Mouse (Mus musculus) monocyte, adult 5-6 weeks (primary cell): ENCODE data around the gene Mef2a. TPM values are rescaled to one million over a fixed set of nuclear protein-coding genes. Genes with fewer than 3 reads are reported as not detected.
A peak's percentile ranks its signal among the peaks of the same experiment; 100 is the strongest.

ENCODE experiments used
- ATAC-seq: fragments of 153-309, 156-312 bp; replicated peaks from 2 replicates; pipeline ENCODE4 v1.8.0; 2017; ENCODE audit warnings: mild to moderate bottlenecking; ENCODE audit not compliant: low TSS enrichment, insufficient number of reproducible peaks, severe bottlenecking, poor library complexity, low FRiP score
- total RNA-seq: library from RNA; stranded (forward); fragments of 200-1000, 200-491, 200-594 nt; gene quantifications from 3 replicates; pipeline ENCODE4 v1.2.3, GENCODE M21; 2017

Gene Mef2a
- total RNA-seq, 1 experiment from 2014 or later = 226 TPM

GRCm38 (mm10) chr7:67373584-67373960 is 914 bp upstream of the Mef2a start:
- ATAC-seq = no peak

- ATAC-seq = no peak
These were observed 576 bp downstream of the Mef2a start for GRCm38 (mm10) chr7:67371891-67372672.

- no peak for ATAC-seq
These were observed 1.2 kb downstream of the Mef2a start for GRCm38 (mm10) chr7:67371351-67371890.

GRCm38 (mm10) chr7:67369645-67370044 is 3.0 kb downstream of the Mef2a start:
- ATAC-seq = no peak

GRCm38 (mm10) chr7:67368394-67368793 is 4.3 kb downstream of the Mef2a start:
- ATAC-seq = no peak

GRCm38 (mm10) chr7:67360588-67360987 is 12.1 kb downstream of the Mef2a start:
- no peak for ATAC-seq

GRCm38 (mm10) chr7:67359863-67360262 is 12.8 kb downstream of the Mef2a start:
- ATAC-seq = no peak

- peak; percentile 73 for ATAC-seq
These were observed 16.8 kb downstream of the Mef2a start for GRCm38 (mm10) chr7:67355870-67356269.

GRCm38 (mm10) chr7:67353667-67354066 is 19.0 kb downstream of the Mef2a start:
- peak; percentile 43; the same call in 1 of the 2 replicates for ATAC-seq

- no peak for ATAC-seq
These were observed 19.7 kb downstream of the Mef2a start for GRCm38 (mm10) chr7:67352989-67353388.

GRCm38 (mm10) chr7:67344443-67344842 is 28.2 kb downstream of the Mef2a start:
- ATAC-seq = no peak

GRCm38 (mm10) chr7:67342067-67342625 is 30.5 kb downstream of the Mef2a start:
- ATAC-seq = no peak

GRCm38 (mm10) chr7:67320359-67320758 is 52.3 kb downstream of the Mef2a start:
- no peak for ATAC-seq

GRCm38 (mm10) chr7:67318697-67319096 is 54.0 kb downstream of the Mef2a start:
- no peak for ATAC-seq

- no peak for ATAC-seq
These were observed 59.5 kb downstream of the Mef2a start for GRCm38 (mm10) chr7:67313200-67313599.

GRCm38 (mm10) chr7:67310151-67310550 is 62.5 kb downstream of the Mef2a start:
- no peak for ATAC-seq

- ATAC-seq = no peak
These were observed 64.6 kb downstream of the Mef2a start for GRCm38 (mm10) chr7:67308102-67308501.

GRCm38 (mm10) chr7:67307078-67307477 is 65.6 kb downstream of the Mef2a start:
- no peak for ATAC-seq

- ATAC-seq = no peak
These were observed 67.7 kb downstream of the Mef2a start for GRCm38 (mm10) chr7:67304937-67305336.

GRCm38 (mm10) chr7:67296419-67296818 is 76.2 kb downstream of the Mef2a start:
- ATAC-seq = no peak
